Mouse (Mus musculus): Measurements from ENCODE around the gene Arhgap20. TPM values are rescaled to one million over a fixed set of nuclear protein-coding genes. Genes with fewer than 3 reads are reported as not detected.

Arhgap20 gene
- 1.9 TPM for polyA plus RNA-seq (2014; fragmentation: Illumina TruSeq; extraction: RNeasy Lipid Tissue Mini Kit (QIAGEN cat#74804); ENCODE audit: insufficient read depth, low read depth, low replicate concordance)

GRCm38 (mm10) chr9:51764921-51765416, at the start of gene Arhgap20:
Gene Arhgap20 (plus strand): TSS chr9:51765337.

Other genes with a start within 250 kb of the Arhgap20 start
- 76.5 TPM for gene Fdx1, start 198.2 kb downstream of the Arhgap20 start, polyA plus RNA-seq (2014; fragmentation: Illumina TruSeq; extraction: RNeasy Lipid Tissue Mini Kit (QIAGEN cat#74804); ENCODE audit: insufficient read depth, low read depth, low replicate concordance)

All from lung, adult 10 weeks (tissue).